Mouse (Mus musculus) heart, postnatal 10 days (tissue): ENCODE data around the gene Wnt6. TPM values are rescaled to one million over a fixed set of nuclear protein-coding genes. Genes with fewer than 3 reads are reported as not detected.

Experiments used
- DNase-seq, 2 experiments: peaks; one replicate each; pipeline ENCODE4 v3.0.0; 2021
- intact Hi-C: fragments of 180-260 bp; cut with DNase I; formaldehyde crosslinking; loops from one replicate; pipeline ENCODE4 v1.15.1; 2025
- total RNA-seq, 2 experiments: library from RNA; stranded (reverse); gene quantifications; 2 replicates each; pipeline ENCODE4 v1.2.3; 2021

Wnt6 gene
- under 1 TPM; 0.17 to 0.60 TPM for total RNA-seq

- no peak for DNase-seq
- intact Hi-C loops = no loop called here
These were observed at the start of gene Wnt6 for GRCm38 (mm10) chr1:74771845-74771930. Gene Wnt6, plus strand, starts transcription at chr1:74771892.

DNA sequence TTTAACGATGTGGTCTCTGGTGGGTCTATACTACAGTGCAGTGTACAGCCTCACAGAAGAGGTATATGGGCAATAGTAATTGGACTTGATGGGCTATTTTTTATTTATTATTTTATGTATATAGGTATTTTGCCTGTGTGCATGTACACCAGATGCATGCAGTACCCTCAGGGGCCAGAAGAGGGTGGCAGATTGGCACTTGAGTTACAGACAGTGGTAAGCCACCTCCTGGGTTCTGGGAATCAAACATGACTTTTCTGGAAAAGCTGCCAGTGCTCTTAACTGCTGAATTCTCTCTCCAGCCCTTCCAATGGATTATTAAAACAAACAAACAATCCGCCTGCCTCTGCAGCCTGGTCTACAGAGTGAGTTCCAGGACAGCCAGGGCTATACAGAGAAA is 47.9 kb upstream of the Wnt6 start:
- intact Hi-C loops = no loop called here
- peak in 1 of 2 experiments; percentile 36 for DNase-seq

GRCm38 (mm10) chr1:74726114-74726513 is 45.6 kb upstream of the Wnt6 start:
- intact Hi-C loops = no loop called here
- no peak for DNase-seq

- no peak for DNase-seq
- intact Hi-C loops = no loop called here
These were observed 45.0 kb upstream of the Wnt6 start for GRCm38 (mm10) chr1:74726674-74727073.

GRCm38 (mm10) chr1:74728446-74728845 is 43.2 kb upstream of the Wnt6 start:
- DNase-seq = no peak
- intact Hi-C loops = no loop called here

- intact Hi-C loops = no loop called here
- no peak for DNase-seq
These were observed 34.7 kb upstream of the Wnt6 start for GRCm38 (mm10) chr1:74736977-74737376.

DNA sequence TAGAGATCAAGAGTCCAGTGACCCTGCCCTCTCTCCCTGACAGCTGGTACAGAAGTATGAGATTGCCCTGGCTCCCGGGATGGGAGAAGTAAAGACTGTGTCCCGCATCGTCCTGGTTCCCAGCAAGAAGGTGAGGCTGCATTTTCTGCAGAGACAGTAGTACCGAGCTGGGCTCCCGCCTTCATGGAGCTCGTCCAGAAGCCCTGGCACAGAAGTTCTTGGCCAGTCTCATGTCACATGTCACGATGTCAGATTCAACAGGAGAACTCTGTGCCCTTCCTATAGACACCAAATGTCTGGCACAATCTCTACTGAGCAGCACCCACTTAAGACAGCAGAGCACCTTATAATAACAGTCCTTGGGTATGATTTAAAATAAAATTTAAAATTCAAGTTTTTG is 34.2 kb upstream of the Wnt6 start:
- DNase-seq = peak; percentile 24 to 26
- intact Hi-C loops = no loop called here

GRCm38 (mm10) chr1:74740846-74741245 is 30.8 kb upstream of the Wnt6 start:
- intact Hi-C loops = no loop called here
- DNase-seq = peak; percentile 50 to 58

DNA sequence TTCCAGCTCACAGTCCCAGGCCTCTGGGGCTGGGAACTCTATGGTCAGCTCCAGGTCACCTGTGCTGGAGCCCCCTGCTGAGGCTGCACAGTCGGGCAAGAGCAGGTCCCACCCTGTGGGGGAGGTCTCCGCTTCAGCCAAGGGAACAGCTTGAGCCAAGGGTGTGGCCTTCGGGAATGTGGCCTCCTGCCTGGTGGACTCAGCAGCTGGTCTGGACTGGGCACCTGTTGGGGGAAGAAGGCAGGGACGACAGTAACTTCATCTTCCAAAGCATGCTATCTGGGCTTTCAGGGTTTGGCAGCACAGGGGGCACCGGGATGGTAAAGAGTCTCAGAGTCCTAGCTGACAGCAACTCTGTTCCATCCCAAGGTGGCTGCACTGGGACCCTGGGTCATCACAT is 24.4 kb upstream of the Wnt6 start:
- intact Hi-C loops = no loop called here
- no peak for DNase-seq

DNA sequence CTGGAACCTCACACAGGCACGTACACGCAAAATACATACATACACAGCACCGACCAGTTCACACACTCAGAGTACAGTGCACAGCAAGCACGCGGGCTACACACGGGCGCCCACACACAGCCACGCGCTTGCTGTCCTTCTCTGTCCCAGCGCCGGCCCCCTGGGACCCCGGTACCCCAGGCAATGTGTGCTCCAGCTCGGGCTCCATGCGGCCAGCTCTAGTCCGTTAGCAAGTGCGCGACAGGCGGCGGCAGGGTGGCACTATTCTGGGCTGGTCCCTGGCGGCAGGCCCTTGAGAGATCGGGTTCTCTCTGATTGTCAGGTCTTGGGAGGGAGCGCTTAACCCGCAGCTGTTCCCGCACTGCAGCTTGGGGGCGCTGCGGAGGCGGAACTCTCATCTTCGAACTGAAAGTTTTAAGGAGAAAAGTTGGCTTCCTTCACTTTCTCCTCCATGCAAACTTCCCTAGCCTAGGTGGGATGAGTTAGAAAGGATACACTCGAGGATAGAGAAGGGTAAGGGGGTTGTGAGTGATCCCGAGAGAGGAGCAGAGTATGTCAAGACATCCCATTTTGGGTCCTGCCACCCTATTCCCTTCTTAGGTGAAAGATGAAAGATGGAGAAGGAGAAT is 22.9 kb upstream of the Wnt6 start, which contains the start of gene Prkag3:
Prkag3 (minus strand) TSS at position 579 of the 629 bp plus-strand sequence.
- DNase-seq = peak; percentile 83 to 89
- intact Hi-C loops = no loop called here

DNA sequence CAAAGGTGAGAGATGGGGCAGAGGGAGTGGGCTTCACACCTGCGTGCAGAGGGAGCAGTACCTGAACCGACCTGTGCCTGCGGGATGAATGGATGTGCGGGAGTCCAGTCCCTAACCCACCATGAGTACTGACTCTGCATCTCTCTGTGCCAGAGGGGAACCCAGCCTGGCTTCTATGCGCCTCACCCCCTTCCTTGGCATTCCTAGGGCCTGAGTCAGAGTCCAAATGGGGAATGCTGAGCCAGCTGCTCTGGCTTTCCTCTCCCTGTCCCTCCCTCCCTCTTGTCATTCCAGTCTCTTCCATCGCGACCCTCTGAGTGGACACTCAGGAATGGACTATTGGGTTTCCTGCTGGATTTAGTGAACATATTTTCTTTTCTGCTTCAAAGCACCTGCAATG is 22.4 kb upstream of the Wnt6 start:
- DNase-seq = peak; percentile 85 to 86
- intact Hi-C loops = no loop called here

GRCm38 (mm10) chr1:74750683-74751082 is 21.0 kb upstream of the Wnt6 start:
- DNase-seq = peak in 1 of 2 experiments; percentile 34
- intact Hi-C loops = no loop called here

GRCm38 (mm10) chr1:74752150-74752549 is 19.5 kb upstream of the Wnt6 start:
- DNase-seq = no peak
- intact Hi-C loops = no loop called here

DNA sequence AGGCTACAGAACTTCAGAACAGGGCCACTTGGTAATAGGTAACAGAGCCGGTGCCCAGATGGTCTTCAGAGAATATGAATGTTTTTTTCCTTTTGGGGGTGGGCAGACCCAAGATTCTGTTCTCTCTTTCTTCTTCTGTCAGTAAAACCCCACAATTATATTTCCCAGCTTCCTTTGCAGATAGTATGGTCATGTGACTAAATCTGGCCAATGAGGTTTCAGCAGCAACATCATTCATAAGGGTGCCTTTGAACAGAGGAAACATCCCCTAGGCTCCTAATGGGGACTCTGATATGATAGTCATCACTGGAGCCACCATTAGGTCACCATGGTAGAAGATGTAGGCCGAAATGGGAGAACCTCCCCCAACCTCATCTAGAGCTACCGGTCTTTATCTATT is 18.9 kb upstream of the Wnt6 start:
- intact Hi-C loops = no loop called here

GRCm38 (mm10) chr1:74753266-74753974 is 18.3 kb upstream of the Wnt6 start:
- intact Hi-C loops = no loop called here
- DNase-seq = no peak

More for the DNA sequence above, 18.9 kb upstream of the Wnt6 start:
- no peak for DNase-seq

DNA sequence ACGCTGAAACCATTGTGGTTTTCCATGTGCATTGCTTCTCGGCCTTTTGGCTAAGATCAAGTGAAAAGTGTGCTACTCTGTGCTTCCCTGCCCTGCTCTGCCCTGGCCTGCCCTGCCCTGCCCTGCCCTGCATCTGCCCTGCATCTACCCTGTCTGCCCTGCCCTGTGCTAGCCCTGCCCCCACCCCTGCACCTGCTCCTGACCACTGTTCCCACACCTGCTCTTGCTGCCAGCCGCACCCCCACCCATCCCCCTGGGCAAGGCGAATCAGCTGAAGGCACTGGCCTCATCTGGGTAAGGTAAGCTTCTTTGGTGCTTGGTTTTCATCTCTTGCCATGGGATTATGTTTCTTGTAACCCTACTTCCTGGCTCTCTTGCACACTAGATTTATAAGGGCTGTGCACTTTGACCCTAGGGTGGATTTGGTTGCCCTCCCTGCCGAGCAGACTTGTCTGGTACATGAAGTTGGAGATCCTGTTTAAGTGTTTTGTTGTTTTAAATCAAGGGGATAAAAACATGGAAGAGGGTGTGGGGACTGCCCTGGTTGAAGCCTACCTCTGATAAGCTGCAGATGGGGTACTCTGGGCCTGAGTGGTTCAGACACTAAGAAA is 17.4 kb upstream of the Wnt6 start:
- DNase-seq = no peak
- intact Hi-C loops = no loop called here

GRCm38 (mm10) chr1:74759773-74760172 is 11.9 kb upstream of the Wnt6 start:
- peak; percentile 72 to 75 for DNase-seq
- intact Hi-C loops = loop anchor here (1.0 to 5.0 kb wide), 2 partner anchors 115 to 297 kb away; no protein-coding TSS in a partner anchor

- peak; percentile 71 to 85 for DNase-seq
- intact Hi-C loops = loop anchor here (1.0 kb wide), 1 partner anchor 45 kb away; no protein-coding TSS in a partner anchor
These were observed 8.6 kb upstream of the Wnt6 start for GRCm38 (mm10) chr1:74763081-74763480.

DNA sequence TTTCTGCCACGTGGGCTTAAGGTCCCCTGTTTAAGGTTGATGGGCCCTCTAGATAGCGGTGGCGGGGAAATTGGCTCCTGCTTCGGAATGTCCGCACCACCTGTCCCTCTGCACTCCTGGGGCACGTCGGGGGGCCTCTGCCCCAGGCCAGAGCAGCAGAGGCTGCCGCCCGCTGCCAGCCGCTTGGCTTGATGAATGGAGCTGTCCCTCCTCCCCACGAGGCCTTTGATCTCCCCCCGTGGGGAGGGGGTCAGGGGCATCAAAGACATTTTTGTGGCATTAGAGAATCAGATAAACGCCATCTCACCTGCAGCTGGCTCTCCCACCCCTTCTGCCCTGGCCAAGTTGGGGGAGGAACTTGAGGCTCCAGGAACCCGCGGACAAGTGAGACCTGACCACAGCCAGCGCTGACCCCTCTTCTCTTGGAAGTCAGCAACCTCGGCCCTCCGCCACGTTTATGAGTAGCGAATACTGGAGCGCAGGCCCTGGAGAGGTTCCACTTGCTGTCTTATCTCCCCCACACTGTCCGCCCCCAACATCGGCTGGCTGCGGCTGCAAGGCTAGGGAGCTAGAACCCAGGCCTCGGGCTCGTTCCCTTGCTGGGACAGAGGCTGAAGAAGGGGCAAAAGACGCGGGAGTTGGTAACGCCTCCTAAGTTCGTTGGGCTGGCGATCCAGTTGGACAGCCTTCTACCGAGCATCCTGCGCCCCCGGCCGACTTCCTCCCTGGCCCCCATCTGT is 795 bp upstream of the Wnt6 start:
- DNase-seq = no peak
- intact Hi-C loops = no loop called here

DNA sequence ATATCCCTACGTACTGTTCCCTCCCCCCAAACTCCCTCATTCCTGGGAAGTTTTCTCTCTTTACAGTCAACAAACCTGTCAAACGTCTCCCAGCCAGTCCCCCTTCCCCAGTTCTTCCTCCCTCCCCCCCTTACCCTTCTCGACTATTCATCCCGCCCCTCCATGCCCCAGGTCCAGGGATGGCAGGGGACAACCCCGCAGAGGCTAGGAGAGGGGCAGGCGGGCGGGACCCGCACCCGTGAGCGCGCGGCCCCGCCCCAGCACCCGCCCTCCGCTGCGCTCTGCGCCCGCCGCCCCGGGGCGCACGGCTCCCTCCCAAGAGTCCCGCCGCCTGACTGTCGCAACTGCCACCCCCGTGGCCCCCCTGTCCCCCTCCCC is 236 bp upstream of the Wnt6 start:
- DNase-seq = no peak
- intact Hi-C loops = no loop called here

DNA sequence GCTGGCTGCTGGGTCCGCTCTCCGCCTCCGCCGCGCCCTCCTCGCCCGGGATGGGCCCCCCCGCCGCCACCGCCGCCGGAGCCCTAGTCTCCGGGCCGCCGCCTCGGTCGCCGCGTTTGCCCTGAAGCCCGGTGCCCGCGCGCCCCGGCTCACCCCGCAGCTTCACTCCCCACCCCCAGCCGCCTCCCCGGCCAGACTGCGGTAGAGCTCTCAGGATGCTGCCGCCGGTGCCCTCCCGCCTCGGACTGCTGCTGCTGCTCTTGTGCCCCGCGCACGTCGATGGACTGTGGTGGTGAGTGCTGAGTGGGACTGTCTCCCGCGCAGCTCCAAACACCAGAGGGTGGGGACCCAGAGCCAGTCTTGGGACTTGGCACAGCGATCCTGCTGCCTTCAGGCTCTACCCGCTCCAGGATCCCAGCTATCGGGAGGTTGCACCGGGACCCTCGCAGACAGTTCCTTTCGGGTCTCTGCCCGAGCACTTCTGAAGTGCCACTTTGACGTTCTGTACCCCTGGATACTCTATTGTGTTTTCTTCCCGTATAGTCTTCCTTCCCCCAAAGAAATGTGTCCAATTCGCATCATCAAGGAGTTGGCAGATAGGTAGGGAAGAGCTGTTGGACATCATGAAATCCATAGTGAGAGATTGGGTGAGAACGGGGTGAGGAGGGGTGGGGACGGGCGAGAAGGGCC is 384 bp downstream of the Wnt6 start:
- DNase-seq = no peak
- intact Hi-C loops = no loop called here
